Mouse (Mus musculus) retina, postnatal 1 day (tissue): ENCODE measurements around the gene Kcnj14.
A peak's percentile ranks its signal among the peaks of the same experiment; 100 is the strongest.

ENCODE experiments used
- DNase-seq: peaks from one replicate; pipeline ENCODE4 v3.0.0-alpha.2; 2012

Gene Kcnj14

DNA sequence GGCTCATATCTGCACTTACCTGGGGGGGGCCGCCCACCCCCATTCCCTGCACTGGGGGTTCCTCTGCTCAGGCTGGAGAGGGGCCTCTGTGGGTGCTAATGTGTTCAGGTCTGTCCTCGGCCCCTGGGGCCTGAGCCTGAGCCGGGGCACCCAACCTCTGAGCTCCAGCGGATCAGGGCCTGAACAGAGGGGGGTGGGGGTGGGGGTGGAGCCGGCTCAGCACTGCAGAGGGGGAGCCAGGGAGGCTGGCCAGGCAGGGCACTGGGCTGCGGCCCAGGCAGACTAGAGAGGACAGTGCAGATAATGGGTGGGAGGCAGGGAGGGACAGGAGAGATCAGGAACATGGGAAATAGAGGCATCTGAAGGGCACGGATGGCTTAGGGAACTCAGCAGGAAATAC, at the start of gene Kcnj14:
Kcnj14 (minus strand) TSS at position 185 of the 400 bp plus-strand sequence.
- DNase-seq: no peak

DNA sequence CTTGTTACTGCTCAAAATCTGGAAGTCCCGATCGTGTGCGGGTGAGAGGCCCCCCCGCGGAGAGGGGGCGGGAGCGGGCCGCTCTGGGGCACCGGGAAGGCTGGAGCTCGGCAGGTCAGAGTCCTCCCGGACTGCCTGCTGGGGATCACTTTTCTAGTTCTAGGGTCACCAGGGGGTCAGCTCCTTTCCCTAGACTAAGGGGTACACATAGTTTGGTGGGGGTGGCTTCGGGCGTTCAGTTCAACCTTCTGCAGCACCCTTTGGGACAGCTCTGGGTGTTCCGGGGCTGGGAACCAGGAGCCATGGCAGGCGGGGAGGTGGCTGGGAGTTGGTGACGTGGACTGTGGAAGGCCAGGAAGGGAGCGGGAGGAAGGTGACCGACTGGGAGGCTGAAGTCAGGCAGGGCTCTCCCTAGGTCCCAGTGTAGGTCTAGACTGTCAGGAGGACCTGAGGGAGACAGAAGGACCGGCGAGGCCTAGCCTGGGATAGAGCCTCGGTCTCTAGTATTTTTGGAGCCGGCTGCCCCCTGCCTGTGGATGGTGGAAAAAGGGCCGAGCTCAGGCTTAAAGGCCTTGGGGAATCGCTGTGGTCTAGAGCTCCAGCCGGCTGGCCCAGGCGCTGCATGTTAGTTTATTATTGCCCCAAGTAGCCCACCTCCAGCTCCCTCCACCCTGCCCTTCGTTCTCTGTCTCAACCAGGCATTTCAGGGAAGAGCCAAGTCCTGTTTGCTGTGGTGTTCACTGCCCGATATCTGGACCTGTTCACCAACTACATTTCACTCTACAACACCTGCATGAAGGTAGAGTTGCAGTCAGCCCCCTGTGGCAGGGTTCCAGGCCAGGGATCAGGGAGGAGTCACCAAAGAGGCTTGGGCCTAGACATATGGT, 48.7 kb upstream of the Kcnj14 start:
- peak; percentile 64 for DNase-seq

- DNase-seq: peak; percentile 92
These were observed 48.0 kb upstream of the Kcnj14 start, which contains the start of gene Kdelr1 for GRCm38 (mm10) chr7:45872624-45873023. TSS of gene Kdelr1 (plus strand) at chr7:45872772.

DNA sequence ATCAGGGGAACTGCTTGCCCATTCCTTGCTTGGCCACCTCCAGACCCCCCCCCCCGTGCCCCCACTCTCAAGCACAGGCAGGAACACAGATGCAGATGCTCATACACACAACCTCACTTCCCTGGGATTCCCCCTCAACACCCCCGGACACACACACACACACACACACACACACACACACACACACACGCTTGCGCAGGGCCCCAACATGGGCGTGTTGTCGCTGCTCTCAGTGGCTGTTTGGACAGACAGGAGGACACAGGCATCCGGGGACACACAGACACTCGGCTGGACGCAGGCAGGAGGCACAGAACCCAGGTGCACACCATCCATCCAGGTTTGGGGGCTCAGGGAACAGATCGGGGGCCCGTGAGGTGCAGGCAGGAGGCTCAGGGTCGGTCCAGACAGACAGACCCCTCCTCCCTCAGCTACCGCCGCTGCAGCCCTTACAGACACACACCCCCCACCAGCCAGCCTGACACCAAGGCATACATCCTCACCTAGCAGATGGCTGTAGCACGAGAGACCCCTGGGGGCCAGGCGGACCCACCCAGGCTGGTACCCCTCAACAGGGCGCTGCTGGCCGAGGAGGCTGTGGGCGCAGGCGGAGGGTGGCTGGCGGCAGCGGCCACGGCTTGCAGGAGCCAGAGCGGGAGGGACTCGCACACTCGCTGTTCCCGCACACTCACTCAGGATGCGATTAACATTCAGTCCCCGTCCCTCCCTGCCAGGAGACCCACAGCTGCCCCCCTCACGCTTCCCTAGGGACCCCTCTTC, 45.9 kb upstream of the Kcnj14 start:
- peak; percentile 29 for DNase-seq

GRCm38 (mm10) chr7:45869787-45870186, 45.2 kb upstream of the Kcnj14 start:
- DNase-seq: no peak

DNA sequence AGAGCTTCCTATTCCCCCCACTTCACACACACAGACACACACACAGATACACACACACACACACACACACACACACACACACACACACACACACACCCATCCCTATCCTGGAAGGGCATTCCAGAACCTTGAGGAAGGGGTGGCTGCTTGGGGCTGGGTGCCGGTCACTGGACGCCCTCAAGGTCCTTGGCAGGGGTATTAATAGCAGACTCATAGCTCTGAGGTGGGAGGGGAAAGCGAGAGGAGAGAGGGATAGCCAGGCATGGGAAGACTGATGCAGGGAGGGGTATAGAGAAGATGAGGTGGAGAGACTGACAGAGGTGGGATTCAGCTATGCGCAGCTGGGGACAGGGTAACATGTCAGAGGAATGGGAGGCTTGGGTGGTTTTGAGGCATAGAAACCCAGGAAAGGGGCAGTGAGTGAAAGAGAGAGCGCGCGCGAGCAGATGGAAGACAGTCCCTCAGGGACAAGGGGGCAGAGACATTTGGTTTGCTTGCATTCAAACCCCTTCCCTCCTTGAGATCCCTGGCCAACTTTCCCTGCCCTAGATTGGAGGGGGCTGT, 44.6 kb upstream of the Kcnj14 start:
- peak; percentile 30 for DNase-seq

DNA sequence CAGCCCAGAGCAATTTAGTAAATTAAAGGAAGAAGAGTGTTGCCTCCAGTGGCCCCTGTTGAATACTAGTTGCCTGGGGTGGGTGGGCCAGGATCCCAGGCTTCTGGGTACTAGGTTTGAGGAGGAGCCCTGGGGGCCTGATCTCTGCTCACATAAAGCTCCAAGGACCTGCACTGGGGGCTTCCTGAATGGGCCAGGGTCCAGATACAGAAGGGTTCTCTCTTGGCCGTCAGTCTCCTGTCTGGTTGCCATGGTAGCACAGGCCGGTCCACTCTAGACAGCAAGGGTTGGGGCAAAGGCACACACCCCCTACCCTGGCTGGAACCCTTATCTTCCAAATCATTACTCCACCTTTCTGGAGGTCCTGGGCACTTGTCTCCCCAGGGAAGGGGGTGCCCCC, 43.3 kb upstream of the Kcnj14 start:
- DNase-seq: no peak

GRCm38 (mm10) chr7:45865925-45866910, 41.6 kb upstream of the Kcnj14 start:
- DNase-seq: peak; percentile 95

- DNase-seq: no peak
These were observed 39.9 kb upstream of the Kcnj14 start for GRCm38 (mm10) chr7:45864435-45864834.

DNA sequence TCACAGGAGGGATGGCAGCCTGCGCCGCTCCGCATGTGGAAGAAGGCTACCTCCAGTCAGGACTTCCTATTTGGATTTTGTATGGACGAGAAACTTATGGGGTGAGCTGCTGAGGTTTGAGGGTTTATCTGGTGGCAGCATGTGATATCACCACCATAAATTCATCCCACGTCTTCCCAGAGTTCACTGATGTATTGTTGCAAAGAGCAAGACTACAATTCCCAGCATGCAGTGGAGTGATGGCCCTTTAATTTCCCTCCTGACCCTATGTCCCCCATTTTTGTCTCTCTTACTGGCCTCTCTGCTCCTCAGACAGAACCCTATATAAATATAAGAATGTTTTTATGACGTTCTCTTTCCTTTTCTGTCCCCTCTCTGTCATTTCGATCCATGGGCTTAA, 38.2 kb upstream of the Kcnj14 start:
- DNase-seq: no peak

GRCm38 (mm10) chr7:45859008-45859407, 34.4 kb upstream of the Kcnj14 start:
- no peak for DNase-seq

- peak; percentile 67 for DNase-seq
These were observed 32.6 kb upstream of the Kcnj14 start for GRCm38 (mm10) chr7:45856950-45857901.

- no peak for DNase-seq
These were observed 28.5 kb upstream of the Kcnj14 start for GRCm38 (mm10) chr7:45853089-45853488.

- no peak for DNase-seq
These were observed 26.1 kb upstream of the Kcnj14 start for GRCm38 (mm10) chr7:45850661-45851060.

DNA sequence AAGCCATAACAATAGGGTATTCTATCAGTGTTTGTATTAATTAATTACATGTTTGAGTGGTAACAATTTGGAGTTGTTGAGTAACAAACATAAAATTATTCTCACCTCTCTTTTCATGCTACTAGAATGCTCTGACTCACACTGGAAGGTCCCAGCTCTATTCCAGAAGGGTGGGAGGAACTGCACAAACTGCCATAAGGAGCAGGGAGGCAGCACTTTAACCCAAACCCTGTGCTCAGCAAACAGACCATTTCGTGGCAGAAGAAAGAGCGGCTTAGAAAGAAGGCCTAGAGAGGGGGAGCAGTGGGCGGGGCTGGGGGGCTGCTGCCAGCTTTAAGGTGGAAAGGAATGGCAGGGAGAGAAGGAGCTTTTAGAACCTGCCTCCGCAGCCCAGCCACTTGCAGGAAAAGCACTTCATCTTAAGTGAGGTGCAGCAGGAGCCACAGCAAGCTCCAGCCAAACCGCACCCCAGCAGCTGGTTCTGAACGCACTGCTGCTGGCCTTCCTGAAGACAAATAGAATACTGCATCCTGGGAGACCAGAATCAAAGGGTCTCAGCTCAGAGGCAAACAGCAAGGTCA, 24.0 kb upstream of the Kcnj14 start:
- no peak for DNase-seq

DNA sequence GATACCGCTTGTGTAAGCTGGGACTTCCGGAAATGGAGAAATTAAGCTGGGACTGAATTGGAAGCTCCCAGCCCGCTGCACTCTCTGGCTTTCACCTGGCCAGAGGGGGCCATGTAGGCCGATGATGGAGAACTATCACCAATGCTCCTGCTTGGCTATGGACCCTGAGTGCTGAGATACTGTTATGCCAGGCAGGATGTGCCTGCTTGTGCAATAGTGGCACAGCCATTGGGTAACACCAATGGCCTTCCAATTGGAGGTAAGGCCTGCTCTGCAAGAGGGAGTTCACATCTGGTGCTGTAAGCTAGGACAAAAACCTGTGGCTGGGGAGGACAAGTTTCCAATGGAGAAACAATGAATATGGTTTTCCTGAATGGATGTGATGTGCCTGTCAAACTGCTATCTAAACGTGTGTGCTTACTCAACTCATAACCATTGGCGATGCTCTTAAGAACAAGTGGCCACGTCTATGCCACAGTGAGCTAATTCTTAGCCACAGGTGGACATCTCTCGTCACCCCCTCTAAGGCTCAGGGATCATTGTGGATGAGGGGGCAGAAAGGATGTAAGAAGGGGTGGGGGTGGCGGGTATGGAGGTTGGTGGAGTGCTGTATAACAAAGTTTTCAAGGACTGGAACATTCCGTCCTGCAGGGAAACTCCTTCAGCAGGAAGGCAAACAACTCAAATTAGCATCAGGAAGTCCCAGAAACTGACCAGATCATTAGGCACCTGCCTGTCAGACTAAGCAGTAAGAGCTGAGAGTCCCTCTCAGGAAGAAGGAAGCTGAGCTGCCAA, 18.6 kb upstream of the Kcnj14 start:
- no peak for DNase-seq

GRCm38 (mm10) chr7:45833924-45834323, 9.3 kb upstream of the Kcnj14 start:
- DNase-seq: no peak

DNA sequence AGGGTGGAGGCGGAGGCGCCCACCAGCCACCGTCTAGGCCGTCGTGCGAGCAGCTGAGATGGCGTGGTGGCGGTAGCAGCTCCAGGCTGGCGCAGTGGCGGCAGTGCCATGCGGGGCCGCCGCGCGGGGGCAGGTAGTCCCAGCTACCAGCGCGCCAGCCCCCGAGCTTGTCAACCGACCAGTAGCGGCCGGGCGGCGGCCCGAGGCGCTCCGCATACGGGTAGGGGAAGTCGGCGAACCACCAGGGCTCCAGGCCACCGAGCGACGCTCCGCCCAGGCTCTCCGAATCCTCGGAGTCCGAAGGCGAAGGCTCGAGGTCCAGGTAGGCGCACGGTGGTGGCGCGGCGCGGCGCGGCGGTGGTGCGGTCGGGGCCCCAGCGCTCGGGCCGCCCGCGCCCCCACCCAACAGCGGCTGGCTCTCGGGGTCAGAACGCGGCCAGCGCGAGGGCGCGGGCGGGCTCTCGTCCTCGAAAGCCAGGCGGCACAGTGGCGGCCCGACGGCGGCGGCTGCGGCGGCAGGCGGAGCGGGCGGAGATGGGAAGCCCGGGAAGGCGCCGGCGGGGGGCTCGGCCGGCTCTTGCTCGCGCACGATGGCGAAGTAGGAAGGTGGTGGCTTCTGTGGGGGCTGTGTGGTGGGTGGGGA, 8.7 kb upstream of the Kcnj14 start:
- peak; percentile 39 for DNase-seq

DNA sequence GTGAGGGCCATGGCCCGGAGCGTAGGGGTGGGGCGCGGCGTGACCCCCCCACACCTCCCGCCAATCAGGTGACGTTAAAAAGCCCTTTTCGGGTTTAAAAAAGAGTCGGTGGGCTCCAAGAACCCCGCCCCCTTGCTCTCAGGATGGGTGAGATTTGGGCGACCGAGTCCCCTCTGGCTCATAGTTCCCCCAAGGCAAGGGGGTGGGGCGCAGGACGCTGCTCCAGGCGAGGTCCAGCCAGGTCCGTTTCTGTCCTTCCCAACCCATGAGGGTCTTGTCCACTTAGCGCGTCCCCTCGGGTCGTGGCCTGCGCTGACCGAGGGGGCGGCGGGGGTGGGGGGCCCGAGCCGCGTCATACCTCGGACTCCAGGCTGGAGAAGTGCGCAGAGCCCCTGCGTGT, 7.8 kb upstream of the Kcnj14 start:
- DNase-seq: no peak
